Mouse (Mus musculus) hindbrain, embryonic 16.5 days (tissue): ENCODE results near the gene Wdr77. TPM values are rescaled to one million over a fixed set of nuclear protein-coding genes. Genes with fewer than 3 reads are reported as not detected.
"Not testable (repeated sequence)": the region's sequence is repeated elsewhere in the genome, so short reads cannot be mapped to it uniquely, and the experiment has no call there.

Experiments used
- ATAC-seq: fragments of 200-750 bp; cut with Nextera tagmentation; 2 replicates; pipeline ENCODE4 v1.8.0; 2017; ENCODE audit warnings: moderate TSS enrichment, moderate library complexity
- H3K27ac ChIP-seq: fragments of 300-500 bp; sonication (generic); 2 replicates; pipeline ENCODE4 v1.5.1; 2014; ENCODE audit warnings: low read depth, mild to moderate bottlenecking, control low read depth, low read length, moderate library complexity
- H3K27me3 ChIP-seq: fragments of 300-500 bp; sonication (generic); replicated peaks from 2 replicates; pipeline ENCODE4 v1.6.1; 2014; ENCODE audit warnings: low read length; ENCODE audit not compliant: control insufficient read depth, insufficient read depth
- H3K36me3 ChIP-seq: fragments of 300-500 bp; sonication (generic); 2 replicates; pipeline ENCODE4 v1.6.1; 2014; ENCODE audit warnings: mild to moderate bottlenecking, low read length, moderate library complexity, mixed read lengths; ENCODE audit not compliant: control insufficient read depth, insufficient read depth
- H3K4me1 ChIP-seq: fragments of 300-500 bp; sonication (generic); 2 replicates; pipeline ENCODE4 v1.6.1; 2014; ENCODE audit warnings: low read depth, low read length; ENCODE audit not compliant: control insufficient read depth, insufficient read depth
- H3K4me2 ChIP-seq: fragments of 300-500 bp; sonication (generic); 2 replicates; pipeline ENCODE4 v1.6.1; 2014; ENCODE audit warnings: mild to moderate bottlenecking, low read length, control low read depth, moderate library complexity
- H3K4me3 ChIP-seq: fragments of 300-500 bp; sonication (generic); 2 replicates; pipeline ENCODE4 v1.5.1; 2014; ENCODE audit warnings: mild to moderate bottlenecking, low read length, control low read depth, moderate library complexity
- H3K9ac ChIP-seq: fragments of 300-500 bp; sonication (generic); 2 replicates; pipeline ENCODE4 v1.6.1; 2014; ENCODE audit warnings: low read depth, mild to moderate bottlenecking, control low read depth, low read length, moderate library complexity
- H3K9me3 ChIP-seq: fragments of 300-500 bp; sonication (generic); 2 replicates; pipeline ENCODE4 v1.6.1; 2014; ENCODE audit warnings: mild to moderate bottlenecking, low read length, moderate library complexity; ENCODE audit not compliant: control insufficient read depth
- WGBS: fragments of 180-500 bp; shearing (Covaris S2); extraction: QIAGEN DNeasy Blood & Tissue Kit; methylation state at CpG from one replicate; pipeline ENCODE4 v1.1.7; 2014; 5-methylcytosine and 5-hydroxymethylcytosine counted together
- polyA plus RNA-seq: library from polyadenylated mRNA; unstranded; fragments of >200 nt; fragmentation: Nextera tagmentation; extraction: Ambion mirVana; gene quantifications from 2 replicates; pipeline ENCODE4 v1.2.1, GENCODE M21; 2015

The Wdr77 gene
- polyA plus RNA-seq, 1 experiment from 2014 or later, result 85.1 TPM

- not testable (repeated sequence) for H3K4me1 ChIP-seq, H3K4me2 ChIP-seq, H3K9ac ChIP-seq, H3K9me3 ChIP-seq, H3K27ac ChIP-seq, H3K36me3 ChIP-seq, ATAC-seq, H3K27me3 ChIP-seq, H3K4me3 ChIP-seq
Observed at GRCm38 (mm10) chr3:105920743-105921142, 38.4 kb upstream of the Wdr77 start.

DNA sequence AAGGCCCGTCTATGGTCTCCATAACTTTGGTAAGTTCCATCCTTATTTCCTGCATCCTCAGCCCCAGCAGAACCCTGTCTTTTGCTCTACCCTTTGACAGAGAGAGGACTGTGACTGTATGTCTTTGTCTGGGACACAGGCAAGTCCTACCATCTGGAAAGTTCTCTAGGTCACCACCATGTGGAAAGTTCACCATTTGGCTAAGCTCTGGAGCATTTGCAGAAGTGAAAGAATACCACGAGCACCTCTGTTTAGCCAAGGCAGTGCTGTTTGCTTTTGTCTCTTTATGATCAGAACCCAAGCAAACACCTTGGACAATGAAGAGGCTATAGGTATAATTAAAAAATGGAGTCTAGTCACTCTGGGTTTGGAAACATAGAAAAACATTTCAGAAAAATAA, 37.2 kb upstream of the Wdr77 start:
- Histone ChIP-seq H3K27ac (no peak overlapping the region), H3K4me2 (no peak overlapping the region), H3K4me3 (no peak overlapping the region), H3K4me1 (no peaks in the 10 kb centered on the region), H3K9ac (no peak overlapping the region), H3K9me3 (no peaks in the 10 kb centered on the region), H3K27me3 (no peaks in the 10 kb centered on the region), H3K36me3 (no peaks in the 10 kb centered on the region)
- 78% methylated on average over 2 of the region's 2 CpGs for WGBS
- ATAC-seq, result no peak

- Histone ChIP-seq H3K4me3 (no peak overlapping the region), H3K4me2 (no peak overlapping the region), H3K4me1 (no peaks in the 10 kb centered on the region), H3K9ac (no peak overlapping the region), H3K27me3 (no peaks in the 10 kb centered on the region), H3K36me3 (no peaks in the 10 kb centered on the region), H3K27ac (no peak overlapping the region), H3K9me3 (no peaks in the 10 kb centered on the region)
- no peak for ATAC-seq
- 85% methylated on average over 9 of the region's 9 CpGs for WGBS
Observed at GRCm38 (mm10) chr3:105924616-105925015, 34.6 kb upstream of the Wdr77 start.

GRCm38 (mm10) chr3:105927561-105928194, 31.5 kb upstream of the Wdr77 start:
- Histone ChIP-seq H3K9me3 (no peaks in the 10 kb centered on the region), H3K4me1 (no peaks in the 10 kb centered on the region), H3K36me3 (no peaks in the 10 kb centered on the region), H3K27me3 (no peaks in the 10 kb centered on the region), H3K9ac (no peak overlapping the region), H3K4me2 (no peak overlapping the region), H3K27ac (no peak overlapping the region), H3K4me3 (no peak overlapping the region)
- 81% methylated on average over 7 of the region's 7 CpGs for WGBS
- ATAC-seq, result no peak

GRCm38 (mm10) chr3:105928195-105928569, 31.0 kb upstream of the Wdr77 start:
- H3K27ac ChIP-seq, result no peak overlapping the region
- H3K4me2 ChIP-seq, result no peak overlapping the region
- no peak overlapping the region for H3K4me3 ChIP-seq
- no peak overlapping the region for H3K9ac ChIP-seq
- H3K4me1 ChIP-seq, result no peaks in the 10 kb centered on the region
- no peaks in the 10 kb centered on the region for H3K27me3 ChIP-seq
- WGBS, result 92% methylated on average over 3 of the region's 3 CpGs
- H3K36me3 ChIP-seq, result no peaks in the 10 kb centered on the region
- ATAC-seq, result no peak
- no peaks in the 10 kb centered on the region for H3K9me3 ChIP-seq

DNA sequence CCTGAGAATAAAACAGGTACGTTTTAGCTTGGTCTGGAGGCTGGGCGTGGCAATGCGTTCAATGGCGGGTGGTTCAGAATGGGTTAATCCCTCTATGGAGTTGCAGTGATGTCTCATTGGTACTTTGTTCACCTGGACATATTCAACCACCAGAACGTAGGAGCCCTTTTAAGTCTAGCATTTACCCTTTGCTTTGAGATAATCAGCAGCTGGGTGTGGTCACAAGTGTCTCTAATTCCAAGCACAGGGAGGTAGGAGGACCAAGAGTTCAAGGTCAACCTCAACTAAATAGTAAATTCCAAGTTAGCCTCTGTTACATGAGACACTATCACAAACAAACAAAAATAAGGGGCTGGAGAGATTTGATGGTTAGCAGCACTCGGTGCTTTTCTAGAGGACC, 30.4 kb upstream of the Wdr77 start:
- Histone ChIP-seq H3K36me3 (no peaks in the 10 kb centered on the region), H3K9ac (no peak overlapping the region), H3K27me3 (no peaks in the 10 kb centered on the region), H3K9me3 (no peaks in the 10 kb centered on the region), H3K4me1 (no peaks in the 10 kb centered on the region), H3K4me2 (no peak overlapping the region), H3K27ac (no peak overlapping the region), H3K4me3 (no peak overlapping the region)
- ATAC-seq, result no peak
- WGBS, result 93% methylated on average over 6 of the region's 6 CpGs

- Histone ChIP-seq H3K27me3 (no peaks in the 10 kb centered on the region), H3K27ac (no peak overlapping the region), H3K4me3 (no peak overlapping the region), H3K9me3 (no peaks in the 10 kb centered on the region), H3K4me2 (no peak overlapping the region), H3K9ac (no peak overlapping the region), H3K4me1 (no peaks in the 10 kb centered on the region), H3K36me3 (no peaks in the 10 kb centered on the region)
- 86% methylated on average over 7 of the region's 7 CpGs for WGBS
- ATAC-seq, result no peak
Observed at GRCm38 (mm10) chr3:105929821-105930220, 29.3 kb upstream of the Wdr77 start.

GRCm38 (mm10) chr3:105931095-105931494, 28.1 kb upstream of the Wdr77 start:
- WGBS, result 88% methylated on average over 2 of the region's 2 CpGs
- Histone ChIP-seq H3K4me1 (no peaks in the 10 kb centered on the region), H3K27me3 (no peaks in the 10 kb centered on the region), H3K27ac (no peak overlapping the region), H3K4me3 (no peak overlapping the region), H3K4me2 (no peak overlapping the region), H3K36me3 (no peaks in the 10 kb centered on the region), H3K9me3 (no peaks in the 10 kb centered on the region), H3K9ac (no peak overlapping the region)
- ATAC-seq, result no peak

- ATAC-seq, result no peak
- H3K9ac ChIP-seq, result no peak within 1 kb of the TSS
- H3K4me1 ChIP-seq, result no peaks in the 10 kb centered on the region
- no peak within 1 kb of the TSS for H3K4me2 ChIP-seq
- H3K4me3 ChIP-seq, result no peak within 1 kb of the TSS
- no peak within 1 kb of the TSS for H3K27ac ChIP-seq
- H3K36me3 ChIP-seq, result no peaks in the 10 kb centered on the region
- H3K27me3 ChIP-seq, result no peaks in the 10 kb centered on the region
- H3K9me3 ChIP-seq, result no peaks in the 10 kb centered on the region
- 88% methylated on average over 8 of the region's 8 CpGs for WGBS
Observed at GRCm38 (mm10) chr3:105932240-105933071, 26.7 kb upstream of the Wdr77 start, which contains the start of gene I830077J02Rik. Gene I830077J02Rik, minus strand, starts transcription at chr3:105932664.
